Mouse (Mus musculus): ENCODE data around the gene Ccdc27. TPM values are rescaled to one million over a fixed set of nuclear protein-coding genes. Genes with fewer than 3 reads are reported as not detected.

The Ccdc27 gene
- total and polyA plus RNA-seq, 3 experiments: not detected

GRCm38 (mm10) chr4:154081021-154081420 is 38.5 kb upstream of the Ccdc27 start:
- Histone ChIP-seq H3K9ac (ENCODE audit: low read depth, low read length) (no peak overlapping the region), H3K36me3 (ENCODE audit: control insufficient read depth, insufficient read depth, low read length) (no peaks in the 10 kb centered on the region), H3K27me3 (ENCODE audit: control insufficient read depth, insufficient read depth, low read length) (peaks cover 6% of the 10 kb centered on the region), H3K4me3 (no peak overlapping the region), H3K4me1 (ENCODE audit: control insufficient read depth, insufficient read depth, low read length) (no peaks in the 10 kb centered on the region), H3K27ac (no peak overlapping the region), H3K79me2 (replicated peaks; ENCODE audit: control insufficient read depth, insufficient read depth, low read length) (no peaks in the 10 kb centered on the region)
- 4% methylated on average over 13 of the region's 13 CpGs for WGBS
- intact Hi-C loops (cut with DNase I): no loop called here
- no peak for DNase-seq
- TF ChIP-seq EP300 (IDR thresholded peaks at IDR 0.05; ENCODE audit: insufficient read depth, low read depth, low read length) (no peak), CTCF (IDR thresholded peaks at IDR 0.05) (no peak), POLR2A (IDR thresholded peaks at IDR 0.05; ENCODE audit: insufficient read depth, low read depth, low read length) (no peak)

GRCm38 (mm10) chr4:154080211-154080610 is 37.7 kb upstream of the Ccdc27 start:
- no peak overlapping the region for H3K27ac ChIP-seq
- intact Hi-C loops (cut with DNase I): no loop called here
- no peaks in the 10 kb centered on the region for H3K36me3 ChIP-seq (ENCODE audit: control insufficient read depth, insufficient read depth, low read length)
- WGBS: 33% methylated on average over 4 of the region's 4 CpGs
- no peak for DNase-seq
- H3K27me3 ChIP-seq (ENCODE audit: control insufficient read depth, insufficient read depth, low read length): peaks cover 6% of the 10 kb centered on the region
- H3K4me1 ChIP-seq (ENCODE audit: control insufficient read depth, insufficient read depth, low read length): no peaks in the 10 kb centered on the region
- no peak overlapping the region for H3K4me3 ChIP-seq
- H3K9ac ChIP-seq (ENCODE audit: low read depth, low read length): no peak overlapping the region
- TF ChIP-seq EP300 (IDR thresholded peaks at IDR 0.05; ENCODE audit: insufficient read depth, low read depth, low read length): no peak
- TF ChIP-seq POLR2A (IDR thresholded peaks at IDR 0.05; ENCODE audit: insufficient read depth, low read depth, low read length): no peak
- no peak for TF ChIP-seq CTCF (IDR thresholded peaks at IDR 0.05)
- no peaks in the 10 kb centered on the region for H3K79me2 ChIP-seq (replicated peaks; ENCODE audit: control insufficient read depth, insufficient read depth, low read length)

- no peak for DNase-seq
- H3K36me3 ChIP-seq (ENCODE audit: control insufficient read depth, insufficient read depth, low read length): no peaks in the 10 kb centered on the region
- no peak overlapping the region for H3K4me3 ChIP-seq
- intact Hi-C loops (cut with DNase I): no loop called here
- no peak for TF ChIP-seq POLR2A (IDR thresholded peaks at IDR 0.05; ENCODE audit: insufficient read depth, low read depth, low read length)
- no peak for TF ChIP-seq CTCF (IDR thresholded peaks at IDR 0.05)
- TF ChIP-seq EP300 (IDR thresholded peaks at IDR 0.05; ENCODE audit: insufficient read depth, low read depth, low read length): no peak
- H3K27ac ChIP-seq: no peak overlapping the region
- peaks cover 2% of the 10 kb centered on the region; the same call in 1 of the 2 replicates for H3K27me3 ChIP-seq (ENCODE audit: control insufficient read depth, insufficient read depth, low read length)
- H3K9ac ChIP-seq (ENCODE audit: low read depth, low read length): no peak overlapping the region
- H3K4me1 ChIP-seq (ENCODE audit: control insufficient read depth, insufficient read depth, low read length): no peaks in the 10 kb centered on the region
- H3K79me2 ChIP-seq (replicated peaks; ENCODE audit: control insufficient read depth, insufficient read depth, low read length): no peaks in the 10 kb centered on the region
- WGBS: 17% methylated on average over 12 of the region's 16 CpGs
These were observed 29.5 kb upstream of the Ccdc27 start for GRCm38 (mm10) chr4:154071941-154072340.

GRCm38 (mm10) chr4:154071521-154071920 is 29.0 kb upstream of the Ccdc27 start:
- H3K27ac ChIP-seq: no peak overlapping the region
- DNase-seq: no peak
- H3K36me3 ChIP-seq (ENCODE audit: control insufficient read depth, insufficient read depth, low read length): no peaks in the 10 kb centered on the region
- H3K79me2 ChIP-seq (replicated peaks; ENCODE audit: control insufficient read depth, insufficient read depth, low read length): no peaks in the 10 kb centered on the region
- H3K9ac ChIP-seq (ENCODE audit: low read depth, low read length): no peak overlapping the region
- H3K27me3 ChIP-seq (ENCODE audit: control insufficient read depth, insufficient read depth, low read length): peaks cover 2% of the 10 kb centered on the region; the same call in 1 of the 2 replicates
- no peak overlapping the region for H3K4me3 ChIP-seq
- no peaks in the 10 kb centered on the region for H3K4me1 ChIP-seq (ENCODE audit: control insufficient read depth, insufficient read depth, low read length)
- intact Hi-C loops (cut with DNase I): no loop called here
- TF ChIP-seq POLR2A (IDR thresholded peaks at IDR 0.05; ENCODE audit: insufficient read depth, low read depth, low read length) (no peak), CTCF (IDR thresholded peaks at IDR 0.05) (no peak), EP300 (IDR thresholded peaks at IDR 0.05; ENCODE audit: insufficient read depth, low read depth, low read length) (no peak)
- 2% methylated on average over 15 of the region's 20 CpGs for WGBS

- peak; percentile 17; the same call in 1 of the 2 replicates for TF ChIP-seq CTCF (IDR thresholded peaks at IDR 0.05)
- no peak for TF ChIP-seq EP300 (IDR thresholded peaks at IDR 0.05; ENCODE audit: insufficient read depth, low read depth, low read length)
- Histone ChIP-seq H3K9ac (ENCODE audit: low read depth, low read length) (no peak overlapping the region), H3K4me3 (no peak overlapping the region), H3K4me1 (ENCODE audit: control insufficient read depth, insufficient read depth, low read length) (no peaks in the 10 kb centered on the region), H3K79me2 (replicated peaks; ENCODE audit: control insufficient read depth, insufficient read depth, low read length) (no peaks in the 10 kb centered on the region), H3K36me3 (ENCODE audit: control insufficient read depth, insufficient read depth, low read length) (no peaks in the 10 kb centered on the region), H3K27ac (no peak overlapping the region), H3K27me3 (ENCODE audit: control insufficient read depth, insufficient read depth, low read length) (peaks cover 2% of the 10 kb centered on the region; the same call in 1 of the 2 replicates)
- intact Hi-C loops (cut with DNase I): no loop called here
- WGBS: under 1% methylated on average over 5 of the region's 5 CpGs
- no peak for DNase-seq
These were observed 28.4 kb upstream of the Ccdc27 start for GRCm38 (mm10) chr4:154070896-154071295.

GRCm38 (mm10) chr4:154064827-154065773 is 22.6 kb upstream of the Ccdc27 start:
- H3K4me1 ChIP-seq (ENCODE audit: control insufficient read depth, insufficient read depth, low read length): no peaks in the 10 kb centered on the region
- no peak overlapping the region for H3K4me3 ChIP-seq
- 54% methylated on average over 14 of the region's 14 CpGs for WGBS
- intact Hi-C loops (cut with DNase I): loop anchor here (2.0 kb wide), 3 partner anchors 94 to 236 kb away; partner anchors contain the start of gene Arhgef16
- DNase-seq: no peak
- TF ChIP-seq POLR2A (IDR thresholded peaks at IDR 0.05; ENCODE audit: insufficient read depth, low read depth, low read length) (no peak), CTCF (IDR thresholded peaks at IDR 0.05) (peak; percentile 74), EP300 (IDR thresholded peaks at IDR 0.05; ENCODE audit: insufficient read depth, low read depth, low read length) (0 out of 2 replicates have a peak, but pooled peaks have one; percentile 67)
- no peaks in the 10 kb centered on the region; the same call in 1 of the 2 replicates for H3K27me3 ChIP-seq (ENCODE audit: control insufficient read depth, insufficient read depth, low read length)
- H3K36me3 ChIP-seq (ENCODE audit: control insufficient read depth, insufficient read depth, low read length): no peaks in the 10 kb centered on the region
- no peaks in the 10 kb centered on the region for H3K79me2 ChIP-seq (replicated peaks; ENCODE audit: control insufficient read depth, insufficient read depth, low read length)
- H3K27ac ChIP-seq: no peak overlapping the region
- no peak overlapping the region for H3K9ac ChIP-seq (ENCODE audit: low read depth, low read length)

Measured in heart, adult 2 months (tissue).